Mouse (Mus musculus): ENCODE measurements at regions not wholly inside any gene's neighbourhood (a gene's known extent, or its start where the extent isn't known, plus 50 kb on each side); places are given as distances from the start of the nearest gene placed in this dataset.

DNA sequence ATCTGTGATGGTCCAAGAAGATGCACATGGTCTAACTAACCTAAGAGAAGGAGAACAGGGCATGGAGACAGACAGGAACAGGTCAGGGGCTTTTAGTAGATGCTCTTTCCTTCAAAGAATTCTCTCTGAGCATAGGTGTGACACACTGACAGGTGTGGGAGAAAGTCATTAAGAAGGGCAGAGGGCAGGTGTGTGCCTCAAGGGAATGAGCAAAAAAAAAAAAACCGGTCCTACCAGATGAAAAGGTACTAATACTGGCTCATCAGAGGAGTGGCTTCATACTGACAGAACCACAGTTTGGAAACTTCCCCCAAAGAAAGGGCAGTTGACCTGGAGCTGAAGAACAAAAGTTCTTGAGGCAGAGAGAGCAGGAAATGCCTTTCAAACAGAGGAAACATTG is 105.3 kb upstream of the Stx16 start:
- no peaks in the 10 kb centered on the region for H3K36me3 ChIP-seq (replicated peaks; ENCODE audit: control insufficient read depth, insufficient read depth, low read depth, low read length)
- H3K9me3 ChIP-seq (replicated peaks; ENCODE audit: control insufficient read depth, low read length): no peaks in the 10 kb centered on the region
- 62% methylated on average over 1 of the region's 1 CpGs for WGBS
- ATAC-seq (replicated peaks; ENCODE audit: insufficient number of reproducible peaks, low FRiP score, low TSS enrichment, low read depth) (no peak), DNase-seq (ENCODE audit: low spot score) (no peak)
- H3K4me1 ChIP-seq (ENCODE audit: control insufficient read depth, insufficient read depth, low read length): no peaks in the 10 kb centered on the region
- no peaks in the 10 kb centered on the region for H3K27me3 ChIP-seq (ENCODE audit: control insufficient read depth, insufficient read depth, low read length)
- no peak overlapping the region for H3K4me3 ChIP-seq (ENCODE audit: low read depth, low read length)
- H3K4me2 ChIP-seq (ENCODE audit: low read depth, low read length): no peak overlapping the region
- no peak overlapping the region for H3K9ac ChIP-seq (replicated peaks; ENCODE audit: low read length)
- H3K27ac ChIP-seq (replicated peaks; ENCODE audit: low read depth, low read length): no peak overlapping the region

DNA sequence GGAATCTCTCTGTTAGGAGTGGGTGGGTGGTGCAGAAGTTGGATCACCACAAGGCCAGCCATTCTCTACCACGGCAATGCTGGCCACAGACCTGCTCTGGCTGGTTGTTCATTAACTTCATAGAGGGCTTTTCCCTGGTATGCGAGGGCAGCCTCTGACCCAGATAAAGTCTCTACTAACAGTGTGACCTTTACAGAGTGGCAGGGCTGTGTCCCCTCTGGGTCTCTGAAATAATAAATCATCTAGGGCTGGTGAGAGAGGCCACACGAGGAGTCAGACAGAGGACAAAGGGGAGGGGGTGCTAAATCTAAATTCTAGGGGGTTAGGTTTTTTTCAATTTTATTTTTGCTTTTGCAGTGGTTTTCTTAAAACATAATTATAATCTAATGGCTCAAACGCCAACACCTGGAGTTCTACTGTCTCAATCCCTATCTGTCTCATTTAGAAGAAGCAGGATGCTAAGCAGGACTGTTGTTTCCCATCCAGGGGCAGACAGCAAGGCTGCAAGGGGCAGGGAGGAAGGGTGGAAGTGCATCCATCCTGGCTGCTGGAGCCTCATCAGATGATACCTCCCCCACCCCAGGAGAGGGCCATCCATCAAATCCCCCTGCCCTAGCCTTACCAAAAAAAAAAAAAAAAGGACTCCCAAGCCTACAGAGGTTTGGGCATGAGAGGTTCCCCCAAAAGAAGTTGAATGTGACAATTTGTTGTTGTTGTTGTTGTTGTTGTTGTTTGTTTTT is 99.6 kb upstream of the Stx16 start:
- no peak overlapping the region for H3K27ac ChIP-seq (replicated peaks; ENCODE audit: low read depth, low read length)
- no peaks in the 10 kb centered on the region for H3K36me3 ChIP-seq (replicated peaks; ENCODE audit: control insufficient read depth, insufficient read depth, low read depth, low read length)
- WGBS: 29% methylated on average over 4 of the region's 4 CpGs
- no peak overlapping the region for H3K9ac ChIP-seq (replicated peaks; ENCODE audit: low read length)
- H3K9me3 ChIP-seq (replicated peaks; ENCODE audit: control insufficient read depth, low read length): no peaks in the 10 kb centered on the region
- no peaks in the 10 kb centered on the region for H3K4me1 ChIP-seq (ENCODE audit: control insufficient read depth, insufficient read depth, low read length)
- no peaks in the 10 kb centered on the region for H3K27me3 ChIP-seq (ENCODE audit: control insufficient read depth, insufficient read depth, low read length)
- DNase-seq (ENCODE audit: low spot score): no peak
- ATAC-seq (replicated peaks; ENCODE audit: insufficient number of reproducible peaks, low FRiP score, low TSS enrichment, low read depth): no peak
- no peak overlapping the region for H3K4me2 ChIP-seq (ENCODE audit: low read depth, low read length)
- no peak overlapping the region for H3K4me3 ChIP-seq (ENCODE audit: low read depth, low read length)

DNA sequence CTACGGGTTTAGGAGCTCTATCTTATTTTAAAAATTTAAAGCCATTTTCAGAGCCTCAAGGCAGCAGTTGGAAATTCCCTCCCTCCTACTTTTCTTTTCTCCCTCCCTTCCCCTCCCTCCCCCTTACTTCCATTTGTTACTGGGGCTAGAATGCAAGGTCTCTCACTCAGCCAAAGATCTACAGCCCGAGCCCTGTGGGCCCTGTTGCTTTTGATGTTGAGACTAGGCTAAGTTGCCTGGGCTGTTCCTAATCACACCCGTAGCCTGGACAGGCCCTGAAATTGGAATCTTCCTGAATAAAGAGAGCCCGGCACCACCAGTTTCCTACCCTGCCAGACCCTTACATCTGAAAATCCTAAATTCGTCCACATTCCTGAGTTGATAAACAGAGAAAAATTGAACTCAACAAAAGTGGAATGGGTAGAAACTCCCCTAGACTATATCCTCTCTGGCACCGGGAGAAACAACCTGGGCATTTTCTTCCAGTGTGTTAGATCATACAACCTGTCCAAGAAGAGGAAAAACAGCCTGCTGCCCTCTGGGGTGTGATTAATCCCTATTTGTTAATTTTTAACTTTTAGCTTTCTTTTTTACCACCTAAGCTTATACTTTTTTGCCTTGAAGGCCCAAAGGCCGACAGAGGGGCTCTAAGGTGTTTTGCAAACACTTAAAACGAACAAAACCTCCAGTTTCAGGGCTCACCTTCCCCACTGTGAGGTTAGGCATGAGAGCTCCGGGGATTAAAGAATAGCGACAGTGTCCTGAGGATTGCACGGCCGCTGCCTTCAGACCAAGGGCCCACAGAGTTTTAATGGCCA is 98.7 kb upstream of the Stx16 start:
- Histone ChIP-seq H3K4me3 (ENCODE audit: low read depth, low read length) (no peak overlapping the region), H3K27me3 (ENCODE audit: control insufficient read depth, insufficient read depth, low read length) (no peaks in the 10 kb centered on the region), H3K4me1 (ENCODE audit: control insufficient read depth, insufficient read depth, low read length) (no peaks in the 10 kb centered on the region), H3K9ac (replicated peaks; ENCODE audit: low read length) (no peak overlapping the region), H3K4me2 (ENCODE audit: low read depth, low read length) (no peak overlapping the region), H3K9me3 (replicated peaks; ENCODE audit: control insufficient read depth, low read length) (no peaks in the 10 kb centered on the region), H3K36me3 (replicated peaks; ENCODE audit: control insufficient read depth, insufficient read depth, low read depth, low read length) (no peaks in the 10 kb centered on the region), H3K27ac (replicated peaks; ENCODE audit: low read depth, low read length) (no peak overlapping the region)
- DNase-seq (ENCODE audit: low spot score): peak; percentile 52
- no peak for ATAC-seq (replicated peaks; ENCODE audit: insufficient number of reproducible peaks, low FRiP score, low TSS enrichment, low read depth)
- WGBS: 17% methylated on average over 12 of the region's 12 CpGs

DNA sequence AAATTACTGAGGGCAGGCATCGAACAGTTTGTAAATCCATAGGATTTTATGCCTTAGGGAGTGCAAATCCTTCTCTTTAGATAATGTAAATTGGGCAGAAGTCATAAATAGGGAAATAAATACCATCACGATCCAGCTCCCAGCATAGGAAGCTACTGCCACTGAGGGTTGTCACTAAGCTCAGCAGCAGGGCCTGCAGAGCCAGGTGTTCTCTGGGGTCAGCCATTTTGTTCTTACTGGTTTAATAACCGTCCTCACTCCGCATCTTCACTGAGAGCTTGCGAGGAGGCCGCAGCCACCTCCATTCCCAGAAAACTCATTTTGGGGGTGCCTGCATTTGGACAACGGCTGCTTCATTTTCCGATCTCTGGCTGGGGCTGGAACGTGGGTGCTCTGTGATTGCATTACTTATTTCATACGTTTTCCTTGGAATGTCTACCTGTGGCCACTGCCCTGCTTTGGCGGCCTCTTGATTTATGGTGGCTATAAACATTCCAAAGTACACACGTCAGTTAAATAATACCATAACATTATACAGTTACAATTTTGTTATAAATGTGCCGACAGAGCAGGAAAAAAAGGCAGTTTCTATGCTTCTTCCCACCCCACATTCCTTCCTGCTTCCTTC is 97.9 kb upstream of the Stx16 start:
- Histone ChIP-seq H3K27me3 (ENCODE audit: control insufficient read depth, insufficient read depth, low read length) (no peaks in the 10 kb centered on the region), H3K4me2 (ENCODE audit: low read depth, low read length) (no peak overlapping the region), H3K36me3 (replicated peaks; ENCODE audit: control insufficient read depth, insufficient read depth, low read depth, low read length) (no peaks in the 10 kb centered on the region), H3K9me3 (replicated peaks; ENCODE audit: control insufficient read depth, low read length) (no peaks in the 10 kb centered on the region), H3K4me1 (ENCODE audit: control insufficient read depth, insufficient read depth, low read length) (no peaks in the 10 kb centered on the region), H3K27ac (replicated peaks; ENCODE audit: low read depth, low read length) (no peak overlapping the region), H3K4me3 (ENCODE audit: low read depth, low read length) (no peak overlapping the region), H3K9ac (replicated peaks; ENCODE audit: low read length) (no peak overlapping the region)
- DNase-seq (ENCODE audit: low spot score) (no peak), ATAC-seq (replicated peaks; ENCODE audit: insufficient number of reproducible peaks, low FRiP score, low TSS enrichment, low read depth) (no peak)
- 80% methylated on average over 13 of the region's 13 CpGs for WGBS

DNA sequence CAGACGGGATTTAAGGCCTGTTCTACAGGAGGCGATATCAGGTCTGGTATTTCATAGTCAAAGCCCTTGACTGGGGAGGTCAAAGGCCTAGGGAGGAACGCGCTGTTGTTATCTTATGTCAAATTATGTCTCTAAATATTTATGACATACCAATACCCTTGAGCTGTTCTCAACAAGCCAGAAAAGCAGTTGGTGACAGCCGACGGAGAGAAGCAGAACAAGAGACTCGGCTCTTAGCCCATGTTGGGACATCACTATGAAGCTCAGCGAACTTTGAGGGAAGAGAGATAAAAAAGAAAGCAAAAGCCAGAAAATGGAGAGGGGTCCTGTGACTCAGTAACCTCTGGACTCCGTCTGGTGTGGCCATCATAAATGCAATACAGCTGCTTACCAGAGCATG is 95.1 kb upstream of the Stx16 start:
- Histone ChIP-seq H3K4me2 (ENCODE audit: low read depth, low read length) (no peak overlapping the region), H3K9me3 (replicated peaks; ENCODE audit: control insufficient read depth, low read length) (no peaks in the 10 kb centered on the region), H3K27me3 (ENCODE audit: control insufficient read depth, insufficient read depth, low read length) (no peaks in the 10 kb centered on the region), H3K4me1 (ENCODE audit: control insufficient read depth, insufficient read depth, low read length) (no peaks in the 10 kb centered on the region), H3K27ac (replicated peaks; ENCODE audit: low read depth, low read length) (no peak overlapping the region), H3K9ac (replicated peaks; ENCODE audit: low read length) (no peak overlapping the region), H3K4me3 (ENCODE audit: low read depth, low read length) (no peak overlapping the region), H3K36me3 (replicated peaks; ENCODE audit: control insufficient read depth, insufficient read depth, low read depth, low read length) (no peaks in the 10 kb centered on the region)
- DNase-seq (ENCODE audit: low spot score): no peak
- no peak for ATAC-seq (replicated peaks; ENCODE audit: insufficient number of reproducible peaks, low FRiP score, low TSS enrichment, low read depth)
- WGBS: 81% methylated on average over 9 of the region's 9 CpGs

DNA sequence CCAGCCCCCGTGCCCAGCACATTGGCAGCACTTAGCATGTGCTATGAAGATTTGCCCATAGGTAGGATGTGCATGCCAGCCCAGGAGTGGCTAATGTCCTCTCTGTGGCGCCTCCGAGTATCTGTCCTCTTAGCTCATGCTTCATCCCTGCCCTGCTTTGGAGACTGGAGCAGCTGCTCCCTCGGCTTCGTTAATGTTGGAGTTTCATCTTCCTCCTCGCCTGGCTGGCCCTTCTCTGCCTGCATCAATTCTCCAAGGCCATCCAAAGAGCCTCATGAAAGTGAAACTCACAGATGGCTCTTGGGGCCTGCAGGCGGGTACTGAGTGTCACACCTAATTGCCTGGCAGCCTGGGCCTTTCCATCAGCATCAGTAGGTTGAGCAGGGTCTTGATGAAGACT is 88.6 kb upstream of the Stx16 start:
- Histone ChIP-seq H3K36me3 (replicated peaks; ENCODE audit: control insufficient read depth, insufficient read depth, low read depth, low read length) (no peaks in the 10 kb centered on the region), H3K27ac (replicated peaks; ENCODE audit: low read depth, low read length) (no peak overlapping the region), H3K9ac (replicated peaks; ENCODE audit: low read length) (no peak overlapping the region), H3K4me1 (ENCODE audit: control insufficient read depth, insufficient read depth, low read length) (no peaks in the 10 kb centered on the region), H3K27me3 (ENCODE audit: control insufficient read depth, insufficient read depth, low read length) (no peaks in the 10 kb centered on the region), H3K9me3 (replicated peaks; ENCODE audit: control insufficient read depth, low read length) (no peaks in the 10 kb centered on the region), H3K4me2 (ENCODE audit: low read depth, low read length) (no peak overlapping the region), H3K4me3 (ENCODE audit: low read depth, low read length) (no peak overlapping the region)
- WGBS: 90% methylated on average over 7 of the region's 7 CpGs
- DNase-seq (ENCODE audit: low spot score) (no peak), ATAC-seq (replicated peaks; ENCODE audit: insufficient number of reproducible peaks, low FRiP score, low TSS enrichment, low read depth) (no peak)

DNA sequence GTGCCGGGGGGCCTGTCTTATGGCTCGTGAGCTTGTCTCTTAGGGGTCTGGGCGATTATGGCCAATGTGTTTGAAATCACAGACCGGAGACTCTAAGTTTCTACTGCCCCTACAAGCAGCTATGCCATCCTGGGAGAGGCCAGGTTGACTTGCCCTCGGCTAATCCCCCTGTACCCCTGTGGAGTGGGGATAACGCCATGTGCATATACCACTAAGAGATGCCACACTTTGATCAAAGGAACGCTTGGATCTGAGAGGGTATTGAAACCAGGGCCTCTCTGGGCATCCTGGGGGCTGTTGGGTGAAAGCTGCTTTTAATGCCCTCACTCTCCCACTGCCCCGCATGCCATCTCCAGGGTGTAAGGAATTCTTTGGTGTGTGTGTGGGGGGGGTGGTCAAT is 88.2 kb upstream of the Stx16 start:
- no peaks in the 10 kb centered on the region for H3K36me3 ChIP-seq (replicated peaks; ENCODE audit: control insufficient read depth, insufficient read depth, low read depth, low read length)
- H3K4me3 ChIP-seq (ENCODE audit: low read depth, low read length): no peak overlapping the region
- ATAC-seq (replicated peaks; ENCODE audit: insufficient number of reproducible peaks, low FRiP score, low TSS enrichment, low read depth) (no peak), DNase-seq (ENCODE audit: low spot score) (no peak)
- no peaks in the 10 kb centered on the region for H3K27me3 ChIP-seq (ENCODE audit: control insufficient read depth, insufficient read depth, low read length)
- no peak overlapping the region for H3K9ac ChIP-seq (replicated peaks; ENCODE audit: low read length)
- H3K27ac ChIP-seq (replicated peaks; ENCODE audit: low read depth, low read length): no peak overlapping the region
- H3K4me1 ChIP-seq (ENCODE audit: control insufficient read depth, insufficient read depth, low read length): no peaks in the 10 kb centered on the region
- no peaks in the 10 kb centered on the region for H3K9me3 ChIP-seq (replicated peaks; ENCODE audit: control insufficient read depth, low read length)
- no peak overlapping the region for H3K4me2 ChIP-seq (ENCODE audit: low read depth, low read length)
- 88% methylated on average over 8 of the region's 8 CpGs for WGBS

Measured in embryonic facial prominence, embryonic 11.5 days (tissue).